Mouse (Mus musculus) limb, embryonic 11.5 days (tissue): ENCODE measurements around the gene Manf. TPM values are rescaled to one million over a fixed set of nuclear protein-coding genes. Genes with fewer than 3 reads are reported as not detected.

ENCODE experiments used
- ATAC-seq: fragments of 200-750 bp; cut with Nextera tagmentation; 2 replicates; pipeline ENCODE4 v1.8.0; 2017; ENCODE audit warnings: low read depth; ENCODE audit not compliant: insufficient number of reproducible peaks, low FRiP score, low TSS enrichment
- DNase-seq: peaks from one replicate; pipeline ENCODE4 v3.0.0-alpha.2; 2015; ENCODE audit warnings: low spot score
- H3K27ac ChIP-seq: fragments of 300-500 bp; sonication (generic); replicated peaks from 2 replicates; pipeline ENCODE4 v1.5.1; 2014; ENCODE audit warnings: low read depth, mild to moderate bottlenecking, low read length
- H3K27me3 ChIP-seq: fragments of 300-500 bp; sonication (generic); 2 replicates; pipeline ENCODE4 v1.6.1; 2014; ENCODE audit warnings: mild to moderate bottlenecking, low read length, mixed read lengths; ENCODE audit not compliant: control insufficient read depth, insufficient read depth
- H3K36me3 ChIP-seq: fragments of 300-500 bp; sonication (generic); 2 replicates; pipeline ENCODE4 v1.6.1; 2014; ENCODE audit warnings: mild to moderate bottlenecking, low read length, moderate library complexity, mixed read lengths; ENCODE audit not compliant: control insufficient read depth, insufficient read depth
- H3K4me1 ChIP-seq: fragments of 300-500 bp; sonication (generic); 2 replicates; pipeline ENCODE4 v1.6.1; 2014; ENCODE audit warnings: low read length, mixed read lengths; ENCODE audit not compliant: control insufficient read depth, insufficient read depth
- H3K4me2 ChIP-seq: fragments of 300-500 bp; sonication (generic); 2 replicates; pipeline ENCODE4 v1.6.1; 2014; ENCODE audit warnings: low read depth, mild to moderate bottlenecking, moderate library complexity; ENCODE audit not compliant: severe bottlenecking
- H3K4me3 ChIP-seq: fragments of 300-500 bp; sonication (generic); 2 replicates; pipeline ENCODE4 v1.5.1; 2014; ENCODE audit warnings: low read depth, low read length
- H3K9ac ChIP-seq: fragments of 300-500 bp; sonication (generic); 2 replicates; pipeline ENCODE4 v1.6.1; 2014; ENCODE audit warnings: mild to moderate bottlenecking, low read length
- H3K9me3 ChIP-seq: fragments of 300-500 bp; sonication (generic); 2 replicates; pipeline ENCODE4 v1.6.1; 2016; ENCODE audit warnings: low read length; ENCODE audit not compliant: control insufficient read depth
- WGBS: fragments of 180-500 bp; shearing (Covaris S2); extraction: QIAGEN DNeasy Blood & Tissue Kit; methylation state at CpG from one replicate; pipeline ENCODE4 v1.1.7; 2014; 5-methylcytosine and 5-hydroxymethylcytosine counted together
- polyA plus RNA-seq: library from polyadenylated mRNA; unstranded; fragments of >200 nt; fragmentation: Nextera tagmentation; extraction: Ambion mirVana; gene quantifications from 2 replicates; pipeline ENCODE4 v1.2.1, GENCODE M21; 2014

Manf gene
- 316 and 331 TPM in 2 replicates for polyA plus RNA-seq

GRCm38 (mm10) chr9:106891829-106892551 lies at the start of gene Manf:
Manf (minus strand) TSS chr9:106891979.
- peak within 1 kb of the TSS; percentile 93 for H3K4me3 ChIP-seq
- no peaks in the 10 kb centered on the region for H3K9me3 ChIP-seq
- peak within 1 kb of the TSS; percentile 70 for H3K4me2 ChIP-seq
- under 1% methylated on average over 59 of the region's 59 CpGs for WGBS
- peaks cover 11% of the 10 kb centered on the region for H3K4me1 ChIP-seq
- peak within 1 kb of the TSS; percentile 95 for H3K9ac ChIP-seq
- peaks cover 11% of the 10 kb centered on the region; the same call in 1 of the 2 replicates for H3K36me3 ChIP-seq
- H3K27ac ChIP-seq, result peak within 1 kb of the TSS; percentile 89
- ATAC-seq, result peak; percentile 98
- DNase-seq, result peak; percentile 97
- no peaks in the 10 kb centered on the region for H3K27me3 ChIP-seq

GRCm38 (mm10) chr9:106934998-106935397 lies 43.2 kb upstream of the Manf start:
- Histone ChIP-seq H3K9me3 (no peaks in the 10 kb centered on the region), H3K4me2 (no peak overlapping the region), H3K27ac (no peak overlapping the region), H3K27me3 (no peaks in the 10 kb centered on the region), H3K9ac (no peak overlapping the region), H3K4me1 (no peaks in the 10 kb centered on the region), H3K36me3 (no peaks in the 10 kb centered on the region), H3K4me3 (no peak overlapping the region)
- ATAC-seq (no peak), DNase-seq (no peak)
- WGBS, result 97% methylated on average over 1 of the region's 1 CpGs

- WGBS, result 82% methylated on average over 6 of the region's 6 CpGs
- H3K27me3 ChIP-seq, result no peaks in the 10 kb centered on the region
- no peak for ATAC-seq
- DNase-seq, result no peak
- H3K9me3 ChIP-seq, result no peaks in the 10 kb centered on the region
- no peaks in the 10 kb centered on the region for H3K36me3 ChIP-seq
- no peak overlapping the region for H3K4me2 ChIP-seq
- H3K9ac ChIP-seq, result no peak overlapping the region
- H3K4me1 ChIP-seq, result 0 out of 2 replicates have a peak, but pooled peaks cover 2% of the 10 kb centered on the region
- H3K27ac ChIP-seq, result no peak overlapping the region
- no peak overlapping the region for H3K4me3 ChIP-seq
Measured at GRCm38 (mm10) chr9:106914878-106915277, 23.1 kb upstream of the Manf start.

- H3K4me3 ChIP-seq, result no peak overlapping the region
- no peaks in the 10 kb centered on the region for H3K27me3 ChIP-seq
- no peak overlapping the region for H3K4me2 ChIP-seq
- no peaks in the 10 kb centered on the region for H3K9me3 ChIP-seq
- DNase-seq (no peak), ATAC-seq (no peak)
- WGBS, result 19% methylated on average over 1 of the region's 1 CpGs
- H3K9ac ChIP-seq, result no peak overlapping the region
- no peaks in the 10 kb centered on the region for H3K36me3 ChIP-seq
- H3K4me1 ChIP-seq, result 0 out of 2 replicates have a peak, but pooled peaks cover 2% of the 10 kb centered on the region
- no peak overlapping the region for H3K27ac ChIP-seq
Measured at GRCm38 (mm10) chr9:106913759-106914158, 22.0 kb upstream of the Manf start.

GRCm38 (mm10) chr9:106911624-106912023 lies 19.8 kb upstream of the Manf start:
- H3K27ac ChIP-seq, result no peak overlapping the region
- no peak overlapping the region for H3K4me3 ChIP-seq
- H3K27me3 ChIP-seq, result no peaks in the 10 kb centered on the region
- no peak overlapping the region for H3K9ac ChIP-seq
- WGBS, result 79% methylated on average over 1 of the region's 1 CpGs
- H3K36me3 ChIP-seq, result no peaks in the 10 kb centered on the region
- H3K4me1 ChIP-seq, result 0 out of 2 replicates have a peak, but pooled peaks cover 2% of the 10 kb centered on the region
- no peaks in the 10 kb centered on the region for H3K9me3 ChIP-seq
- no peak for DNase-seq
- no peak for ATAC-seq
- H3K4me2 ChIP-seq, result no peak overlapping the region

GRCm38 (mm10) chr9:106908715-106909114 lies 16.9 kb upstream of the Manf start:
- 27% methylated on average over 5 of the region's 5 CpGs for WGBS
- Histone ChIP-seq H3K27me3 (no peaks in the 10 kb centered on the region), H3K9me3 (no peaks in the 10 kb centered on the region), H3K4me2 (no peak overlapping the region), H3K4me1 (0 out of 2 replicates have a peak, but pooled peaks cover 2% of the 10 kb centered on the region), H3K4me3 (no peak overlapping the region), H3K27ac (0 out of 2 replicates have a peak overlapping the region, but pooled peaks have one; percentile 15), H3K36me3 (no peaks in the 10 kb centered on the region), H3K9ac (no peak overlapping the region)
- no peak for DNase-seq
- ATAC-seq, result no peak

- no peak overlapping the region for H3K9ac ChIP-seq
- no peak overlapping the region for H3K4me2 ChIP-seq
- ATAC-seq (no peak), DNase-seq (no peak)
- H3K4me1 ChIP-seq, result 0 out of 2 replicates have a peak, but pooled peaks cover 2% of the 10 kb centered on the region
- no peaks in the 10 kb centered on the region for H3K27me3 ChIP-seq
- H3K27ac ChIP-seq, result no peak overlapping the region
- H3K4me3 ChIP-seq, result no peak overlapping the region
- H3K9me3 ChIP-seq, result no peaks in the 10 kb centered on the region
- WGBS, result 83% methylated on average over 3 of the region's 3 CpGs
- no peaks in the 10 kb centered on the region for H3K36me3 ChIP-seq
Measured at GRCm38 (mm10) chr9:106908174-106908573, 16.4 kb upstream of the Manf start.

- H3K9me3 ChIP-seq, result no peaks in the 10 kb centered on the region
- H3K27ac ChIP-seq, result no peak overlapping the region
- WGBS, result 87% methylated on average over 8 of the region's 8 CpGs
- H3K4me3 ChIP-seq, result no peak overlapping the region
- H3K4me2 ChIP-seq, result no peak overlapping the region
- H3K4me1 ChIP-seq, result 0 out of 2 replicates have a peak, but pooled peaks cover 2% of the 10 kb centered on the region
- H3K36me3 ChIP-seq, result no peaks in the 10 kb centered on the region
- H3K9ac ChIP-seq, result no peak overlapping the region
- DNase-seq, result no peak
- no peak for ATAC-seq
- no peaks in the 10 kb centered on the region for H3K27me3 ChIP-seq
Measured at GRCm38 (mm10) chr9:106906597-106906996, 14.8 kb upstream of the Manf start.
